Mouse (Mus musculus) intestine, postnatal 0 days (tissue): ENCODE measurements at regions not wholly inside any gene's neighbourhood (a gene's known extent, or its start where the extent isn't known, plus 50 kb on each side); places are given as distances from the start of the nearest gene placed in this dataset.

ENCODE experiments used
- ATAC-seq: fragments of 200-750 bp; cut with Nextera tagmentation; 2 replicates; pipeline ENCODE4 v1.8.0; 2017; ENCODE audit warnings: mild to moderate bottlenecking, moderate TSS enrichment, moderate library complexity
- H3K27ac ChIP-seq: fragments of 300-500 bp; sonication (generic); 2 replicates; pipeline ENCODE4 v1.5.1; 2014; ENCODE audit warnings: mild to moderate bottlenecking, low read depth, low read length, moderate library complexity
- H3K27me3 ChIP-seq: fragments of 300-500 bp; sonication (generic); replicated peaks from 2 replicates; pipeline ENCODE4 v1.6.1; 2014; ENCODE audit warnings: low read length, mixed read lengths; ENCODE audit not compliant: control insufficient read depth, insufficient read depth
- H3K36me3 ChIP-seq: fragments of 300-500 bp; sonication (generic); 2 replicates; pipeline ENCODE4 v1.6.1; 2014; ENCODE audit warnings: mild to moderate bottlenecking, moderate library complexity; ENCODE audit not compliant: control insufficient read depth, insufficient read depth
- H3K4me1 ChIP-seq: fragments of 300-500 bp; sonication (generic); replicated peaks from 2 replicates; pipeline ENCODE4 v1.6.1; 2014; ENCODE audit warnings: antibody characterized with exemption, low read length, mixed read lengths; ENCODE audit not compliant: control insufficient read depth, insufficient read depth
- H3K4me2 ChIP-seq: fragments of 300-500 bp; sonication (generic); replicated peaks from 2 replicates; pipeline ENCODE4 v1.6.1; 2014; ENCODE audit warnings: low read depth, mild to moderate bottlenecking, moderate library complexity
- H3K4me3 ChIP-seq: fragments of 300-500 bp; sonication (generic); 2 replicates; pipeline ENCODE4 v1.5.1; 2014; ENCODE audit warnings: low read depth, low read length
- H3K9ac ChIP-seq: fragments of 300-500 bp; sonication (generic); 2 replicates; pipeline ENCODE4 v1.6.1; 2014; ENCODE audit warnings: mild to moderate bottlenecking, low read depth, low read length
- H3K9me3 ChIP-seq: fragments of 300-500 bp; sonication (generic); 2 replicates; pipeline ENCODE4 v1.6.1; 2016; ENCODE audit warnings: mixed run types; ENCODE audit not compliant: control insufficient read depth
- CTCF ChIP-seq: sonication (generic); IDR thresholded peaks from 2 replicates; pipeline ENCODE4 v1.5.1; 2016; ENCODE audit warnings: low read depth, mild to moderate bottlenecking, control low read depth, antibody characterized with exemption, moderate library complexity
- WGBS: fragments of 180-500 bp; shearing (Covaris S2); extraction: QIAGEN DNeasy Blood & Tissue Kit; methylation state at CpG from one replicate; pipeline ENCODE4 v1.1.7; 2014; 5-methylcytosine and 5-hydroxymethylcytosine counted together

GRCm38 (mm10) chr9:120628794-120629560 lies 57.7 kb downstream of the Rpl14 start:
- H3K27me3 ChIP-seq = no peaks in the 10 kb centered on the region
- WGBS = 74% methylated on average over 12 of the region's 12 CpGs
- H3K4me3 ChIP-seq = no peak overlapping the region
- H3K9me3 ChIP-seq = no peaks in the 10 kb centered on the region
- no peaks in the 10 kb centered on the region for H3K36me3 ChIP-seq
- no peak overlapping the region for H3K9ac ChIP-seq
- H3K27ac ChIP-seq = no peak overlapping the region
- no peak for ATAC-seq
- H3K4me2 ChIP-seq = no peak overlapping the region
- no peaks in the 10 kb centered on the region for H3K4me1 ChIP-seq
- TF ChIP-seq CTCF = no peak

GRCm38 (mm10) chr9:120629609-120630008 lies 58.4 kb downstream of the Rpl14 start:
- H3K27me3 ChIP-seq = no peaks in the 10 kb centered on the region
- H3K36me3 ChIP-seq = no peaks in the 10 kb centered on the region
- ATAC-seq = no peak
- no peak for TF ChIP-seq CTCF
- H3K9me3 ChIP-seq = no peaks in the 10 kb centered on the region
- H3K9ac ChIP-seq = no peak overlapping the region
- no peaks in the 10 kb centered on the region for H3K4me1 ChIP-seq
- no peak overlapping the region for H3K4me2 ChIP-seq
- no peak overlapping the region for H3K4me3 ChIP-seq
- WGBS = 75% methylated on average over 11 of the region's 11 CpGs
- no peak overlapping the region for H3K27ac ChIP-seq

GRCm38 (mm10) chr9:120632821-120633220 lies 61.6 kb downstream of the Rpl14 start:
- Histone ChIP-seq H3K36me3 (no peaks in the 10 kb centered on the region), H3K4me1 (no peaks in the 10 kb centered on the region), H3K27me3 (no peaks in the 10 kb centered on the region), H3K9me3 (no peaks in the 10 kb centered on the region), H3K4me3 (no peak overlapping the region), H3K27ac (no peak overlapping the region), H3K4me2 (no peak overlapping the region), H3K9ac (no peak overlapping the region)
- ATAC-seq = no peak
- 85% methylated on average over 10 of the region's 10 CpGs for WGBS
- no peak for TF ChIP-seq CTCF

GRCm38 (mm10) chr9:120642656-120643055 lies 71.4 kb downstream of the Rpl14 start:
- no peak for ATAC-seq
- 87% methylated on average over 4 of the region's 4 CpGs for WGBS

GRCm38 (mm10) chr9:120643371-120643770 lies 72.1 kb downstream of the Rpl14 start:
- no peaks in the 10 kb centered on the region for H3K36me3 ChIP-seq
- H3K4me3 ChIP-seq = no peak overlapping the region
- no peak overlapping the region for H3K4me2 ChIP-seq
- 81% methylated on average over 3 of the region's 3 CpGs for WGBS
- H3K27ac ChIP-seq = no peak overlapping the region
- ATAC-seq = no peak
- H3K4me1 ChIP-seq = no peaks in the 10 kb centered on the region
- H3K9ac ChIP-seq = no peak overlapping the region
- no peaks in the 10 kb centered on the region for H3K9me3 ChIP-seq
- TF ChIP-seq CTCF = no peak
- H3K27me3 ChIP-seq = no peaks in the 10 kb centered on the region

More at GRCm38 (mm10) chr9:120642656-120643055, 71.4 kb downstream of the Rpl14 start:
- TF ChIP-seq CTCF = no peak
- no peak overlapping the region for H3K27ac ChIP-seq
- no peaks in the 10 kb centered on the region for H3K4me1 ChIP-seq
- H3K4me2 ChIP-seq = no peak overlapping the region
- no peaks in the 10 kb centered on the region for H3K9me3 ChIP-seq
- H3K27me3 ChIP-seq = no peaks in the 10 kb centered on the region
- H3K4me3 ChIP-seq = no peak overlapping the region
- H3K36me3 ChIP-seq = no peaks in the 10 kb centered on the region
- H3K9ac ChIP-seq = no peak overlapping the region

- Histone ChIP-seq H3K4me1 (no peaks in the 10 kb centered on the region), H3K9ac (no peak overlapping the region), H3K27me3 (no peaks in the 10 kb centered on the region), H3K27ac (no peak overlapping the region), H3K9me3 (no peaks in the 10 kb centered on the region), H3K4me2 (no peak overlapping the region), H3K36me3 (no peaks in the 10 kb centered on the region), H3K4me3 (no peak overlapping the region)
- no peak for ATAC-seq
- TF ChIP-seq CTCF = no peak
- over 99% methylated on average over 10 of the region's 10 CpGs for WGBS
These were observed 74.5 kb downstream of the Rpl14 start for GRCm38 (mm10) chr9:120645776-120646175.
